Mouse (Mus musculus): ENCODE measurements around the gene Tmem202. TPM values are rescaled to one million over a fixed set of nuclear protein-coding genes. Genes with fewer than 3 reads are reported as not detected.

The Tmem202 gene
- total and polyA plus RNA-seq, 2 experiments from 2014 or later = 1.1 to 3.7 TPM

GRCm38 (mm10) chr9:59476617-59477016 is 63.0 kb downstream of the Tmem202 start:
- 0 out of 2 replicates have a peak, but pooled peaks cover 6% of the 10 kb centered on the region for H3K4me1 ChIP-seq (ENCODE audit: insufficient read depth, low read length)
- no peaks in the 10 kb centered on the region for H3K36me3 ChIP-seq (ENCODE audit: insufficient read depth, low read length)
- H3K27me3 ChIP-seq (ENCODE audit: insufficient read depth, low read length) = no peaks in the 10 kb centered on the region
- no peak overlapping the region for H3K4me3 ChIP-seq (ENCODE audit: low read length)
- H3K27ac ChIP-seq = no peak overlapping the region
- ATAC-seq (no peak), DNase-seq (ENCODE audit: low spot score) (no peak)
- no peak for TF ChIP-seq CTCF (IDR thresholded peaks at IDR 0.05; ENCODE audit: low read depth)
- no peak overlapping the region for H3K4me2 ChIP-seq (ENCODE audit: low read depth, low read length)
- WGBS = 89% methylated on average over 2 of the region's 2 CpGs
- H3K9ac ChIP-seq (replicated peaks; ENCODE audit: low read length) = no peak overlapping the region
- no peaks in the 10 kb centered on the region for H3K9me3 ChIP-seq (ENCODE audit: low read length)

- no peak for TF ChIP-seq CTCF (IDR thresholded peaks at IDR 0.05; ENCODE audit: low read depth)
- Histone ChIP-seq H3K27ac (no peak overlapping the region), H3K4me1 (ENCODE audit: insufficient read depth, low read length) (0 out of 2 replicates have a peak, but pooled peaks cover 6% of the 10 kb centered on the region), H3K4me3 (ENCODE audit: low read length) (no peak overlapping the region), H3K9me3 (ENCODE audit: low read length) (no peaks in the 10 kb centered on the region), H3K27me3 (ENCODE audit: insufficient read depth, low read length) (no peaks in the 10 kb centered on the region), H3K9ac (replicated peaks; ENCODE audit: low read length) (no peak overlapping the region), H3K4me2 (ENCODE audit: low read depth, low read length) (no peak overlapping the region), H3K36me3 (ENCODE audit: insufficient read depth, low read length) (no peaks in the 10 kb centered on the region)
- no peak for DNase-seq (ENCODE audit: low spot score)
- ATAC-seq = no peak
- WGBS = 81% methylated on average over 1 of the region's 1 CpGs
These were observed 64.8 kb downstream of the Tmem202 start for GRCm38 (mm10) chr9:59474838-59475237.

- TF ChIP-seq CTCF (IDR thresholded peaks at IDR 0.05; ENCODE audit: low read depth) = no peak
- H3K4me1 ChIP-seq (ENCODE audit: insufficient read depth, low read length) = 0 out of 2 replicates have a peak, but pooled peaks cover 6% of the 10 kb centered on the region
- 68% methylated on average over 2 of the region's 2 CpGs for WGBS
- H3K27me3 ChIP-seq (ENCODE audit: insufficient read depth, low read length) = no peaks in the 10 kb centered on the region
- no peak overlapping the region for H3K27ac ChIP-seq
- H3K4me2 ChIP-seq (ENCODE audit: low read depth, low read length) = no peak overlapping the region
- no peak overlapping the region for H3K4me3 ChIP-seq (ENCODE audit: low read length)
- H3K9me3 ChIP-seq (ENCODE audit: low read length) = no peaks in the 10 kb centered on the region
- no peaks in the 10 kb centered on the region for H3K36me3 ChIP-seq (ENCODE audit: insufficient read depth, low read length)
- no peak overlapping the region for H3K9ac ChIP-seq (replicated peaks; ENCODE audit: low read length)
- DNase-seq (ENCODE audit: low spot score) (no peak), ATAC-seq (no peak)
These were observed 66.5 kb downstream of the Tmem202 start for GRCm38 (mm10) chr9:59473171-59473570.

GRCm38 (mm10) chr9:59469446-59469845 is 70.2 kb downstream of the Tmem202 start:
- TF ChIP-seq CTCF (IDR thresholded peaks at IDR 0.05; ENCODE audit: low read depth) = no peak
- Histone ChIP-seq H3K9me3 (ENCODE audit: low read length) (no peaks in the 10 kb centered on the region), H3K9ac (replicated peaks; ENCODE audit: low read length) (no peak overlapping the region), H3K27me3 (ENCODE audit: insufficient read depth, low read length) (no peaks in the 10 kb centered on the region), H3K36me3 (ENCODE audit: insufficient read depth, low read length) (no peaks in the 10 kb centered on the region), H3K4me1 (ENCODE audit: insufficient read depth, low read length) (no peaks in the 10 kb centered on the region), H3K4me3 (ENCODE audit: low read length) (no peak overlapping the region), H3K27ac (no peak overlapping the region), H3K4me2 (ENCODE audit: low read depth, low read length) (no peak overlapping the region)
- ATAC-seq (no peak), DNase-seq (ENCODE audit: low spot score) (no peak)
- WGBS = 91% methylated on average over 1 of the region's 1 CpGs

Other genes starting within 250 kb of the Tmem202 start
- 35.5 and 39.9 TPM in 2 replicates for gene Adpgk, start 248.3 kb downstream of the Tmem202 start, total RNA-seq (2014; rRNA removed)
- gene Adpgk, start 248.3 kb downstream of the Tmem202 start, polyA plus RNA-seq (2015; fragmentation: Nextera tagmentation; extraction: Ambion mirVana) = 18.2 and 19.5 TPM in 2 replicates
- gene Bbs4, start 186.3 kb downstream of the Tmem202 start, total RNA-seq (2014; rRNA removed) = 32.9 and 55.5 TPM in 2 replicates
- gene Bbs4, start 186.3 kb downstream of the Tmem202 start, polyA plus RNA-seq (2015; fragmentation: Nextera tagmentation; extraction: Ambion mirVana) = 52.2 and 56.1 TPM in 2 replicates
- gene Arih1, start 53.2 kb downstream of the Tmem202 start, total RNA-seq (2014; rRNA removed) = 34.4 and 40.3 TPM in 2 replicates
- gene Arih1, start 53.2 kb downstream of the Tmem202 start, polyA plus RNA-seq (2015; fragmentation: Nextera tagmentation; extraction: Ambion mirVana) = 7.4 and 9.3 TPM in 2 replicates
- 52.9 and 54.8 TPM in 2 replicates for gene Hexa, start 307 bp downstream of the Tmem202 start, total RNA-seq (2014; rRNA removed)
- 52.7 and 53.1 TPM in 2 replicates for gene Hexa, start 307 bp downstream of the Tmem202 start, polyA plus RNA-seq (2015; fragmentation: Nextera tagmentation; extraction: Ambion mirVana)
- gene Celf6, start 38.1 kb upstream of the Tmem202 start, total RNA-seq (2014; rRNA removed) = 82.3 and 91.7 TPM in 2 replicates
- 40.1 and 40.9 TPM in 2 replicates for gene Celf6, start 38.1 kb upstream of the Tmem202 start, polyA plus RNA-seq (2015; fragmentation: Nextera tagmentation; extraction: Ambion mirVana)
- 123 and 129 TPM in 2 replicates for gene Parp6, start 77.4 kb upstream of the Tmem202 start, total RNA-seq (2014; rRNA removed)
- 136 and 156 TPM in 2 replicates for gene Parp6, start 77.4 kb upstream of the Tmem202 start, polyA plus RNA-seq (2015; fragmentation: Nextera tagmentation; extraction: Ambion mirVana)
- gene Pkm, start 116.5 kb upstream of the Tmem202 start, total RNA-seq (2014; rRNA removed) = 945 and 948 TPM in 2 replicates
- 864 and 883 TPM in 2 replicates for gene Pkm, start 116.5 kb upstream of the Tmem202 start, polyA plus RNA-seq (2015; fragmentation: Nextera tagmentation; extraction: Ambion mirVana)
- 5.0 and 11.2 TPM in 2 replicates for gene Gramd2, start 140.3 kb upstream of the Tmem202 start, total RNA-seq (2014; rRNA removed)
- gene Gramd2, start 140.3 kb upstream of the Tmem202 start, polyA plus RNA-seq (2015; fragmentation: Nextera tagmentation; extraction: Ambion mirVana) = 2.9 and 4.0 TPM in 2 replicates
- gene Senp8, start 210.9 kb upstream of the Tmem202 start, total RNA-seq (2014; rRNA removed) = 2.4 and 8.2 TPM in 2 replicates
- 4.3 and 5.6 TPM in 2 replicates for gene Senp8, start 210.9 kb upstream of the Tmem202 start, polyA plus RNA-seq (2015; fragmentation: Nextera tagmentation; extraction: Ambion mirVana)
- 25.0 and 46.3 TPM in 2 replicates for gene Myo9a, start 211.0 kb upstream of the Tmem202 start, total RNA-seq (2014; rRNA removed)
- gene Myo9a, start 211.0 kb upstream of the Tmem202 start, polyA plus RNA-seq (2015; fragmentation: Nextera tagmentation; extraction: Ambion mirVana) = 14.4 and 15.4 TPM in 2 replicates